Mouse (Mus musculus): Measurements from ENCODE around the gene Usp32.

DNA sequence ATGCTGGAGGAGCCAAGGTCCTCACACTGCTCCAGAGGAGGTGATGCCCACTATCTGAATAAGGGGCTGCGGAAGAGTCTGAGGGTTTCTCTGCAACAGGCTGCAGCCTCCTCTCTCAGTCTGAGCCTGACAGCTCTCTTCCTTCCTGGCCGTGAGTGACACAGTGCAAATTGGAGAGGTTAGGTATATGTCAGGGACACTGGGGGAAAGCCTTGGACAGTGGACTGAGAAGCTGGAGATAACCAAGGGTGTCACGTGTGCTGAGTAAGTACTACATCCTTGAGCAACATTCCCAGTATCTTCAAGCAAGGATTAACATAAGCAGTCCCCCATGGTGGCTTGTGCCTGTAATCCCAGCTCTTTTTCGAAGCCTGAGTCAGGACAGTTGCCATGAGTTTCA, 38.5 kb upstream of the Usp32 start:
- TF ChIP-seq CTCF (IDR thresholded peaks at IDR 0.05; ENCODE audit: extremely low read depth, insufficient read depth, insufficient read length, insufficient replicate concordance), result no peak
- no peak for TF ChIP-seq POLR2A (IDR thresholded peaks at IDR 0.05; ENCODE audit: low read depth, low read length)
